Mouse (Mus musculus) retina, postnatal 7 days (tissue): ENCODE results near the gene Stab2.

Experiments
- DNase-seq: peaks from one replicate; pipeline ENCODE4 v3.0.0-alpha.2; 2012; ENCODE audit warnings: low read depth, low spot score

Gene Stab2

DNA sequence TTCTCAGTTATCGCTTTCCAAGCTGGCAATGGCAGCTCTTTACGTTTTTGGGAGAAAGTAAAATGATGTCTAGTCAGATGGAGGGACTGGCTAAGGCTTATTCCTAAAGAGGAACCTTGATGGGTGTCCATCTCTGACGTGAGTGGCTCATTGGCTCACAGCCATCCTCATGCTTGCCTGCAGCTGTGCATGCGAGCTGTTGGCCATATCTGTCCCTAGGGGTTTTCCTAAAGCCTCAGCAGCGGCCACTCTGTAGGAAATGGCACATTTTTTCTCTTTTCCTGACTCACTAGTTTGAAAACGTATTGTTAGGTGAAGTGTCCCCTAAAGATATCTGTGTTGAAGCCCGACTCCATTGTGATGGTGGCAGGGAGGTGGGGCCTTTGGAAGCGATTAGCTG is 18.0 kb downstream of the Stab2 start:
- no peak for DNase-seq

DNA sequence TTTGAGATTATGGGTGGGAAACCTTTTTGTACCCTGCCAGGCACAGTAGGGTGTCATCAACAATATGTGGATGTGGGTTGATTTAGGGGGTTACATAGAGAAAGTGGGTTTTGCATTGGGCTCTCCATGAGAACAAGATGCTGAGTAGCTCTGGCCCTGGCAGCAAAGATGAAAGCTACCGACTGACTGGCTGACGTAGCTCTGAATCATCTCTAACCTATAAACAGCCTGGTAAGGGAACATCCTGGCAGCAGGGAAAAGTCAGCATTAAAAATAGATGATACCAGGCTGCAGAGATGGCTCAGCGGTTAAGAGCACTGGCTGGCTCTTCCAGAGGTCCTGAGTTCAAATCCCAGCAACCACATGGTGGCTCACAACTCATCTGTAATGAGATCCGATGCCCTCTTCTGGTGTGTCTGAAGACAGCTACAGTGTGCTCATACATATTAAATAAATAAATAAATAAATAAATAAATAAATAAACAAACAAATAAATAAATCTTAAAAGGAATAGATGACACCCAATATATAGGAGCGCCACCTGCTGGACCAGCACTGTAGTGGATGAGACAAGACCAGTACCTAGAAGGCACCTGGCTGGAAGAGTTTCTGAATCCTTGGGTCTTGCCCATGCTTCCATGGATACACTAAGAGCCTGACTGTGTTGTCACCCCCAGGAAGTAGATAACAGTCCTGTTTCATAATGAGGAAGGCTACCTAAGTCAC is 31.7 kb downstream of the Stab2 start:
- DNase-seq, result no peak

DNA sequence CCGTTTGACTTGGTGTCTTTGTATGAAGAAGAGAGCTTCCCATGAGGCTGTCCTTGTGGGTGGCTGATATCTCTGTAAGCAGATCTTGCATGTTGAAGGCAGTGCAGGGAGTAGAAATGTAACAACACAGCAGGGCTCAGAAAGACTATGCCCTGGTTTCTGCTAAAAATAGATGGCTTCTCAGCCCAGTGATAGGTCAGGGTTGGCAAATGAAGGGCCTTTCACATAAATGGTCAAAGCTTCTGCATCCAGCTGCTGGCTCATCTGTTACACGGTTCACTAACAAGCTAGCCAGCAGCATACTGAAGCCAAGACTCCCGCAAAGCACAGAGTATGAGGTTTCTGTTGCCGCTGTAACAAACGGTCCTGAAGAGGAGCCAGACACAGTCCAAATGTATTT is 34.5 kb downstream of the Stab2 start:
- no peak for DNase-seq

DNA sequence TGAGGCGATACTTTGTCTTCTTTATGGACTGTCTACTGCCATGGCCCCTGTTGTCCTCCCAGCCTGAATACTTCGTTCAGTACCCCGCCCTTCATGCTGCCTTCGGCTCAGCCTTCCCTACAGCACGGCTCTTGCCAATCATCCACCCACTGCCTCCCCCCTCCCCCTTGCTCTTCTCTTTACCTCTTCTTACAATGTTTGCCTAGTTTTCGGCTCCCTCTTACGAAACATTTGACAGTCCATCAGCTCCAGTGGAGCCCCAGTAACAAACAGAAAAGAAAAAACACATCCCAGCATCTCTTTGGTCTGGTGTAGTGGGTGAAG is 35.4 kb downstream of the Stab2 start:
- no peak for DNase-seq

DNA sequence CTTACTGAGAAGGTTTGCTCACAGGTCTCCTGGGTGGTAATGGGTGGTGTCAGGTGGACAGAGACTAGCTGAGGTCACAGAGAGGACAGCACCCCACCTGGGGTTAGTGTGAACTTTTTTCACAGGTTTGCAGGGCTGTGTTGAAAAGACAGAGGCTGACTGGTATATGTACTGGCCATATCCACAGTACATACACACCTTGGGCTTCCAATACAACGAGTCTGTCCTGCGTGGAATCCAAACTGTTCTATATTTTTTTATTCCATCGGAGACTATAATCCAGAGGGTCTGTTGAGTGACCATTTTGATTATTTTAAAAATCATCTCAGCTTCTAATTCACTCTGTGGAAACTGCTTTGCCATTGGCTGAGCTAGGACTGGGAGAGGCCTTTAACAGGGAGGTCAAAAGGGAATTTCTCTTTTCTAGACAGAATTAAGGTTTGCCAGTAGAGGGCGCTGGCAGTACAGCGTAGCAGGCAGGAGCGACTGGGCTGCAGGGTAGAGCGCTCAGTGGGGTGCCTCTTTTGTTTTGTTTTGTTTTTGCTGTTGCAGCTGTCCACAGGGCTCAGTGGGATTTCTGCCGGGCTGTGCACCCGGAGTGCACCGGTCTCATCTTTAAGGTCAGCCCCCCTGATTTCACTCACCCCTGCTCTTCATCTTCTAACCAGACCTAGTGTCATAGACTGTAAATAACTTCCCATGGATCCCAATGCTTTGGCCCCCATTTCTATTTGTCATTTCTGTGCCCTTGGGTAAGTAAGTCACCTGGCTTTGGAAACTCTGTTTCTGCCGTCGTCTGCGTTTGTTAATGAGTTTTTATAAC is 35.9 kb downstream of the Stab2 start:
- peak; percentile 53 for DNase-seq

DNA sequence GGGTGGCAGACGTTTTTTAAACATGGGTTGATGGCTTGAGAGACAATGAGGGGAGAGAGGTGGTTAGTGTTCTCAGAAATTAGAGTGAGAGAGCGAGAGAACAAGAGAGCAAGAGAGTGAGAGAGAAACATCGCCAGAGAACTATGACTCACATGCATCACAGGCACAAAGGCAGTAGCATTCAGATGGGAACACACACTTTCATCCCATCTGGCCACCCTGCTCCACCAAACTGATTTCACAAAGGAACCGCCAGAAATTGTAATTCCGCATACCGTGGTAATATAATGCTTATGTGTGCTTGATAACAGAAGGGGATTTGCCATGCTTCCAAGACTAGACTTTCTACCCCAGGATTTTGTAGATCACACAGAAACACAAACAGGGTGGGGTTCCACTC is 38.5 kb downstream of the Stab2 start:
- no peak for DNase-seq

DNA sequence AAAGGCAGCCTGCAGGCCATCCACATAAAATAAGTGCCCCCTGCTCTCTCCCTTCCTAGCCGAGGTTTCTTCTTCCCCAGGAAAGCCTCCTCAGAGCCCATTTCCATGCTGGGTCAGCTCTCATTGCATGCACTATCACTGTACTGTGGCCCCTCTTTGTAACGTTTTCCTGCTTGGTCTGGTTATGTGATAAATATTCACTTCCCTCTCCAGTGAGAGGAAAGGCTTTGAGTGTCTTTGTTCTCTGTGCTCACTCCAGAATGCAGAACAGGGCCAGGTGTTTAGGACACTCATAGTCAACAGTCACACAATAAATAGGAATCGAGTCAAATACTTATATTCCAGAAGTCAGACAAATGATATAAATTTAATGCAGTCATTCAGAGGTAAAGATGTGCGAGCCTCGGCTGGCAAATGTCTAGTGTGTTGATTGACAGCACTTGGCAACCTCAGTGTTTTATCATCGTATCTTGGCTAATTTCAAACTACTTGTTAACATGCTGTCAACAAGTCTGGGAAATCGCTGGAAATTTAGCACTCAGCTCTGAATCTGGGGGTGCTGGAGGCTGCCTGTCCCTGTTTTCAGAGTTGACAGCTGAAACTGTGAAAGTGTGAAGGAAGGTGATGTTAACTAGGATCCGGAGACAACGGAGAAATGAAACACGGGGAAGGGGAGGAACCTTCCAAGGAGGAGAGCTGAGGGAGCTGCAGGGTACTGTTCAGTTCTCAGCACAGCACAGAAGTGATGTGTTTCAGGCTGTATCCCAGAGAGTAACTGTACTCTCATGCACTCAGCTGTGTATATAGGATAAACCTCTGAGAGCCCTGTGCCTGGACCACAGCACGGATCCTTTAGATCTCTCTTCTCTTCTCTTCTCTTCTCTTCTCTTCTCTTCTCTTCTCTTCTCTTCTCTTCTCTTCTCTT is 46.0 kb downstream of the Stab2 start:
- no peak for DNase-seq

DNA sequence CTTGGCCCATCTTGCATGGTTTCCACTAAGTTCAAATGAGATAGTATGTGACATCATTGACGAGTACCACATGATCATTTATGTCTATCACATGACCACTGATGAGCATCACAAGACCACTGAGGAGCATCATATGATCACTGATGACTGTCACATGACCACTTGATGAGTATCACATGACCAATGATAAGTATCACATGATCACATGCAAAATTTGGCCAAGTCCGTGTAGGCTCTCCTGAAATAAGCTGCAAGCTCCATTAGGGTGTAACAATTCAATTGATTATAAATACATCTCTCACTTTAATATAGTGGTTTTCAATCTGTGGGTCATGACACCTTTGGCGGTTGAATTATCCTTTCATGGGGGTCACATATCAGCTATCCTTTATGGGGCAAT is 52.5 kb downstream of the Stab2 start:
- no peak for DNase-seq

DNA sequence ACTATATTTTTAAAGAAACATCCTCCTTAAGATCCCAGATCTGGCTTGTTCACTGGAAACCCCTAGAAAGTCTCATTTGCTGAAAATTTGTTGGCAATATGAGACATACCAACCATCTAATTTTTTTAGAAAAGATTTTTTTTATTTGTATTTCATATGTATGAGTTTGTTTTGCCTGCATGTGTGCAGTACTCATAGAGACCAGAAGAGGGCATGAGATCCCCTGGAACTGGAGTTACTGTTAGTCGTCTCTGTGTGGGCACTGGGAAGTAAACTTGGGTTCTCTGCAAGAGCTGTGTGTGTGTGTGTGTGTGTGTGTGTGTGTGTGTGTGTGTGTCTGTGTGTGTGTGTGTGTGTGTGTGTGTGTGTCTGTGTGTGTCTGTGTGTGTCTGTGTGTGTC is 55.1 kb downstream of the Stab2 start:
- no peak for DNase-seq

DNA sequence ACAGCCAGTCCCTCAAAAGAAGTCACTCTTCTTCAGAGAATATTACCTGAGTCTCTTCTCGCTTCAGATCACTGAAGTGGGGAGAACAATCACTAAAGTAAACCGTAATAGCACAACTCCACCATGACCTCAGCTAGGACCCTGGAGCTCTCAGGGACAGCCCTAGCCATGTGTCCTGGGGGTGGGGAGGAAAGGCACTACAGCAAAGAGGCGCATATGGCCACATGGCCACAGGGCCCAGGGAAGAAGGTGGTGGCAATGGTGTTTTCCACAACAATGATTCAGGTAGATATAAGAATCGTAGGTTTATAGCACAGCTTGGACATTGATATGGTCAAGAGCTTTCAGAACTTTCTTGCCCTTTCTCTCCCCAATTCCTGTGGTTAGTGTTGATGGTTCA is 57.0 kb downstream of the Stab2 start:
- no peak for DNase-seq

DNA sequence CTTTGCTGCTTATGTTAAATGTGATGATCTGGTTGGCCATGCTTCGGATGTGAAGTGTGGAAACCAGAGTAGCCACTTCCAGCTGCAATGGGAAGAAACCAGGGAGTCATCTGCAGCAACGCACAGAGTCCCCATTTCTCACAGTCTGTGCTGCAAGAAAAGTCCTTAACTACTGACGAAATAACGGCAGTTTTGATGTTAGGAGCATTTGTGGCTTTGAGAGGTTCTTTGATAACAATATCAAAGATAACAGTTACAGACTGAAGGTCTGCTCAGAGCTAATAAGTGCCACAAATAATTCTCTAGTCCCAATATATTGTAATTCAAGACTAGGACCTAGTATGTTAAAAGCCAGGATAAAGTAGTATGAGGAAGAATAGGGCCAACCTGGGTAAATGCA is 57.9 kb downstream of the Stab2 start:
- no peak for DNase-seq

DNA sequence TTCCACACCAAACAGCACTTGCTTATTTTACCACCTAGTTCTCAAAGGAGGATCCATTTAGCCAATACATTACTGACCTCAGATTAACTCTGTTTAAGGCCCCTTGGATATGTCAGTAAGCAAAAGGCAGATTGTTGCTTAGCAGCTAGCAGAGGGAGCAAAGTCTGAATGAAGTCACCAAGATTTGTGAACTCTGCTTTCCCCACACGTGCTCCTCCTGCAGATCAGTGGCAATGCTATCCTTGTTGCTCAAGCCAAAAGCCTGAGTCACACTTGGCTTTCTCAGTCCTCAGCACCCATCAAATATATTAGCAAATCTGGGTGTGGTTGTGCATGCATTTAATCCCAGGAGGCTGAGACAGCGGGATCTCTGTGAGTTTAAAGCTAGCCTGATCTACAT is 60.3 kb downstream of the Stab2 start:
- no peak for DNase-seq

DNA sequence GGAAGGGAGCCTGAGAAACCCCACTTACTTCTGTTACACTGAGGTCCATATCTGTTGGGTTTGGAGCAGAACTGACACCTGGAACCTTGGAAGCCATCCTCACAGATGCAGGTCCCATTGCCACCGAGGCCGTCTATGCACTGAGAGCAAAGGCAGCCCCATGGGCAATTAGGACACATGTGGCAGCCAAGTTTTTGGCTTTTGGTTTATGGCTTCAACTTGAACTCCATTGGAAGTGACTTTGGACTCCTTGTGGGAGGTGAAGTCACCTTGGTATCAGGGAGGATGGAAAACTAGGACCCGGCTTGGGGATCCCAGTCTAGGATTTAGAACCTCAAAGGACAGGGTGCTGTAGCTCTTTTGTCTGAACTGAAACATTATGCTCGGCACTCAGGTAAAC is 67.2 kb downstream of the Stab2 start:
- no peak for DNase-seq

DNA sequence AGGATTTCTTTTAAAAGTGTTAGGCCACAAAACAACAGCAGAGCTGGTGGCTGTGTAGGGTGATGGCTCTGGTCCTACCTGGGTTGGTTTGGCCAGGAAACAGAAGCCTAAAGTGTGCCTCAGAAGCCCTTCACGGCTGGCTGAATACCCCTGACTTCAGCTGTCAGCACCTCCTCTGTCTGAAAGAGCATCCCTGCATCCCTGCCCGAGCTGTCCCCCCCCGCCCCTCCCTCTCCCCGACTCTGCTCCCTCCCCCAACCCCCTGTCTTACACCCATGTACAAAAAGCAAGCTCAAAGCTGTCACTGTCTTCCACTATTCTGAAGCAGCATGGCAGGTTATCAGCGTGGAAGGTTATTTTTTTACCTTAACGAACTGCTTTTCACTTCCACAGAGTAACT is 73.4 kb downstream of the Stab2 start:
- DNase-seq, result no peak

DNA sequence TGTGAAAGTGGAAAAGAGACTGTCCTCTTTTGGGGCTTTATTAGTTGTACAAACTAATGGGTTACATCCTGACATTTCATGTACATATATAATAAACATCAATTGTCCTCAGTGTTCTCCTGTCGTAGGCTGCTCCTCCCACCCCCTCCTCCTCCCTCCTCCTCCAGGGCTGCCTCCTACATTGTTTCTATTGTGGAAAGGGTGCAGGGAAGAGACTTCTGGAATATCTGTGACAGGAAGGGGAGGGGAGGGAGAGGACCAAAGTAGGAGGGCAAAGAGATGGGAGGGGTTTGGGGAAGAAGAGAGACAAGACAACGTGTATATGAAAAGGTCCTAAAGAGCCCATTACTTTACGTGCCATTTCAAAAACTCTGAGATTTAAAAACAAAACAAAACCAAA is 73.9 kb downstream of the Stab2 start:
- DNase-seq, result no peak

DNA sequence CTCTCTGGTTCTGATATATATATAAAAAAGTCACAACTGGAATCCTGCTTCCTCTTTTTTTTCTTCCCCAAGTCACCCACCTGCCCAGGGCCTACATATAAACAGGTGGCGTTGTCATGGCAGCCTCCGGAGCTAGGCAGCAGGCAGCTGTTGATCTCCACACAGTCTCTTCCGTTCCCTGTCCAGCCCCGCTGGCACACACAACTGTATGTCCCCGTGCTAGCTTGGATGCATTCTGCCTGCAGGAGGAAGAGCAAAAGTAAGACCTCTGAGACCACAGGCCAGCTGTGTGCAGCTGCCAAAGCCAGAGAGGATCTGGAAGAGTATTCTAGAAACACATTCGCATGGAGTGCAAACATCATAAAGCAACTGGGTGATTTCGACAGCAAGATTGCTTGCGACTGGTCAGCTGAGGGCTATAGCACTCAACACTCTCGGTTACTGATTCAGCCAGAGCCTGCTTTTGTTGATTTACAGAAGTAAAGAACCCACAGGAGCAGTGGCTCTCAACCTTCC is 74.6 kb downstream of the Stab2 start:
- DNase-seq, result no peak

DNA sequence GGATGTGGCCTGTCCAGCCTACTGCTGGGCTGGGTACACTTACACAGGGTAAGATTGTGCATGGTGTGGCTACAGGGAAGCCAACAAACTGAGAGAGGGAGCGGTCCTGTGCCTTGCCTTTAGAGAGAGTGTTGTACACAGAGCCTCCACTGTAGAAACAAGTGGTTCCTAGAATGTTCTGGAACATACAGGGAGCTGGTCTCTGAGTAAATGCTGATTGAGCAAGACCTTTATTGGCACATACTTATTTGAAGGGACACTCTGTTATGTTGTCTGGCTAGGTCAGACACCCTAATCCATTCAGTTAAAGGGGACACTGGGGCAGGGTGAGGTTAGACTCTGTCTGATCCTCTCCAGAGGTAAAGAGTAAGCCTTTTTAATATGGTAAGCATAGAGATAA is 84.2 kb downstream of the Stab2 start:
- no peak for DNase-seq

DNA sequence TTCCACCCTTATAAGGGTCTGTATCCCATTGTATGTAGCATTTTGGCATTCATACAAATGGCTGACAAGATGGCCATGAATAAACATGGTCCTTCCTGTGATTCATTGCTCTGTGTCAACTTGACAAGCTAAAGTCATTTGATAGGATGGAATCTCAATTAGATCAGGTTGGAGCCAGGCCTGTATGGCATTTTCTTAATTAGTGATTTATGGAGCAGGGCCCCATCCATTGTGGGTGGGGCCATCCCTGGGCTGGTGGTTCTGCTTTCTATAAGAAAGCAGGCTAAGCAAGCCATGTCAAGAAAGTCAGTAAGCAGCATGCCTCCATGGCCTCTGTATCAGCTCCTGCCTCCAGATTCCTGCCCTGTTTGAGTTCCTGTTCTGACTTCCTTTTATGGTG is 92.2 kb downstream of the Stab2 start:
- DNase-seq, result no peak

DNA sequence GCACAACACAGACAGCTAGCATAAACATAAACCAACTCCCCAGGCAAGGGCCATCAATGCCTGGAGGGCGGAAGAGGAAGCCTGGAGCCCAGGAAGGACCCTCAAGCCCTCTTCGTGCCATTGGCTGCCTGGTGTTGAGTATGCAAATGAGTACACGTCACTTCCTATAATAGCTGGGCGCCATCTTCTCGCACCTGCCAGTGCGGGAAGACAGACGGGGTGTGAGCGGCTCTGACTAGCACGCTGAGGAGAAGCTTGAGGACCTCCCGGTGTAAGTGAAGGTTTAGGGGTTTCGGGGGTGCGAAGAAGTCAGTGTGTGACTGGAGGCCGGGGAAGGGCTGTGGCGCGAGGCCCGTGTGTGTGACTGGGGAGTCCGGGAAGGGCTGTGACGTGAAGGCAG is 99.3 kb downstream of the Stab2 start:
- DNase-seq, result no peak

DNA sequence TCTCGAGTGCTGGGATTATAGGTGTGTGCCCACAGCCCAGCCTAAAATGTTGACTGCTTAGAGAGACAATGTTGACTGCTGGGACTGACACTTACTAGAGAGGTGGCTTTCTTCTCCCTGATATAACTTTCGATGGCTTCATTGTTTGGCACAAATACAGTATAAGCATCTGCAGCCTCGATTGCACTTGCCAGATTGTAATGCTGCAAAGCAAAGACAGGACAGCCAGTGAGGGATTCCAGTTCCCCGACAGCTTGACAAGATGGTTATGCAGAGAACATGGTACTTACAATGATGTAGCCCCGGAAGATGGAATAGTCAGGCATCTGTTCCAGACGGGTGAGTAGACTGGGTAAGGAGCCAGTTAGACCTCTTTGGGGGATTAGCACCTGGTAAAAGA is 100.8 kb downstream of the Stab2 start:
- DNase-seq, result no peak

DNA sequence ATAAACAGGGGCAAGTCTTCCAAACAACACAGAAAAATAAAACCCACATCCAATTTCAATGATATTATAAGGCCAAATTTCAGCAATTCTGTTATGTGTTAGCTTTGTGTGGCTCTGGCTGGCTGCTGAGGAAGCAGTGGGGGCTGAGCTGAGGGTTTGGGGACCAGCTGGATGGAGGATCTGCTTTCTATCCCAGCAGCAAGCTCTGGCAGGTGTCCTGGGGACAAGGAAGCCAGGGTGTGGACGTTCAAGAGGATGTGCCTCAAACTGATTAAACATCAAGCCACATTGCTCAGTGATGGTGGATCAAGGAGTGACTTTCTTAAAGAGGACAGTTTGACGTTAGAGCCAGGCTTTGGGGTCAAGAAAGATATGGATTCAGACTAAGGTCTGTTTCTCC is 112.3 kb downstream of the Stab2 start:
- DNase-seq, result no peak

DNA sequence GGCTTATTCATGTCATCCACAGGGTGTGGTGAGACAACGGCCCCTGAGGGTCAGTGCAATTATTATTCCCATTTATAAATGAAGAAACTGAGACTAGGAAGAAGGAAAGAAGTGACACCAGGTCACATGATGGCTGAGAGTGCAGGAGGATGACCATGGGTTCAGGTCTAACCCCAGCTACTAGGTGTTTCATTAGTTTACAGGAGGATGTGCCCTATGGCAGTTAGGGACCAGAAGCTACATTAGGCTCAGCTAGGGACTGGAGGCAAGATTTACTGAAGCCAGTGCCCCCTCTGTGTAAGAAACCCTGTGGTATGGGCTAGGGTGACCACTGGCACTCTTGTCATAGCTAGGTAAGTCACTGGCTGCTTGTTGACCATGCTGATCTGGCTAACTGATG is 116.8 kb downstream of the Stab2 start:
- no peak for DNase-seq
